Mouse (Mus musculus) Patski (cell line): ENCODE results near the gene Gm20388. TPM values are rescaled to one million over a fixed set of nuclear protein-coding genes. Genes with fewer than 3 reads are reported as not detected.

Experiments
- ATAC-seq: fragments of 100-300 bp; one replicate; pipeline ENCODE4 v1.8.0; 2021
- CTCF ChIA-PET: fragments of 350-600 bp; sonication (Branson Sonifier 250); formaldehyde crosslinking; loops from one replicate; lab custom pipeline; 2022; ENCODE audit warnings: inconsistent platforms; lab: Charles Lee
- POLR2A ChIA-PET: fragments of 350-600 bp; sonication (Branson Sonifier 250); formaldehyde crosslinking; loops from one replicate; lab custom pipeline; 2022; ENCODE audit warnings: antibody characterized with exemption, inconsistent platforms; lab: Charles Lee
- DNase-seq: peaks from one replicate; pipeline ENCODE4 v3.0.0-alpha.2; 2011; ENCODE audit warnings: low read depth, low spot score
- H3K27me3 ChIP-seq: fragments of 371-371 bp; one replicate; pipeline ENCODE4 v1.5.1; 2021
- CTCF ChIP-seq: fragments of 100-300 bp; IDR thresholded peaks from one replicate; pipeline ENCODE4 v1.5.1; 2021
- in situ Hi-C: fragments of 300-500 bp; cut with MboI; formaldehyde crosslinking; loops from 3 replicates; pipeline ENCODE4 v1.11.1; 2018; ENCODE audit warnings: low pct_unique_long_range_greater_than_20kb, mixed read lengths
- polyA plus RNA-seq: library from polyadenylated mRNA; unstranded; gene quantifications from one replicate; pipeline ENCODE4 v1.2.3, GENCODE M21; 2021

Gene Gm20388
- polyA plus RNA-seq, 1 experiment from 2014 or later, result 86.7 TPM

DNA sequence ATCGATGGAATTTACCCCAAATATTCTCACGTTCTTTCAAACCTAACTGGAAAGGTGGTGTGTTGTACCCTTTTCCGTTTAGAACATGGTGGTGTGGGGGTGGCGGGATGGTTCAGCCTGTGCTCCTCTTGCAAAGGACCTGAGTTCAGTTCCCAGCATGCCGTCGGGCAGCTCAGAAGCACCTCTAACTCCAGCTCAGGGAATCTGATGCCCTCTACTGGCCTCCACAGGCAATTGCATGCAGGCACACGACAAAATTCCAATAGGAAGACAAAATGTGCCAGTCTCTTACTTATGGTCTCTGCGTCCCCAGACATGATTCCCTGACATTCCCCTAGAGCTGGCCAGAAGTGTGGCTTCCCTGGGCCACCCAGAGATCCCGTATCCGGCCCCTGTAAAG is 1304.3 kb downstream of the Gm20388 start:
- TF ChIP-seq CTCF, result peak; percentile 52
- ATAC-seq (no peak), DNase-seq (no peak)
- POLR2A ChIA-PET, result no interaction called here
- in situ Hi-C loops, result loop anchor here (5.0 to 10.0 kb wide), 2 partner anchors 98 to 290 kb away; partner anchors contain the start of gene Foxc2
- CTCF ChIA-PET, result interaction anchor here (1.4 kb wide), 1 partner anchor 102 kb away, joined by 4 read pairs; no protein-coding TSS in a partner anchor
- peaks cover 4% of the 10 kb centered on the region for H3K27me3 ChIP-seq

DNA sequence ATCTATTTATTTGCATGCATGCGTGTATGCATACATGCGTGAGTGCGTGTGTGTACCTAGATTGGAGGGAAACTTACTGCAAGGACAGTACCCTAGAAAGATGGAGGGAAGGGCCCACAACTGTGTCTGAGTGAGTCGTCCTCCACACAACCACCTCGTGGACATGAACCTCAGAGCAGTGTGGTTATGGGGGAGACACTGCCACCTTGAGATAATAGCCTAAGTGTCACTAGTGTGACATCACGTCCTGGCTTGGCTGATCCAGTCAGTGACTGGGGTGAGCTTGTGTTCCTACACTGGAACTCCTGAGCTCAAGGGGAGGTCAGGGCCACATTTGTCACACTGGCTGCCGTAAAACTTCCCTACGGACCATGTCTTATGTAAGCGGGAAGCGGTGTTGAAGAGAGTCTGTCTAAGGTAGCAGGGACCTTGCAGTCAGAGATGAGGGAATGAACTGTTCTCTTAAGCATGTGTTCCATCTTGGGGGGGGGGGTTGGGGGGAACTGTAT is 1305.9 kb downstream of the Gm20388 start:
- TF ChIP-seq CTCF, result no peak
- CTCF ChIA-PET, result no interaction called here
- DNase-seq (no peak), ATAC-seq (no peak)
- POLR2A ChIA-PET, result no interaction called here
- H3K27me3 ChIP-seq, result peaks cover 4% of the 10 kb centered on the region
- in situ Hi-C loops, result loop anchor here (10.0 kb wide), 1 partner anchor 288 kb away; no protein-coding TSS in a partner anchor

GRCm38 (mm10) chr8:121218486-121218885 is 1307.8 kb downstream of the Gm20388 start:
- in situ Hi-C loops, result loop anchor here (10.0 kb wide), 1 partner anchor 286 kb away; no protein-coding TSS in a partner anchor
- ATAC-seq (no peak), DNase-seq (no peak)
- CTCF ChIA-PET, result interaction anchor here (0.9 to 1.1 kb wide), 4 partner anchors 10 to 174 kb away, joined by 3 to 5 read pairs (median 3); no protein-coding TSS in a partner anchor
- POLR2A ChIA-PET, result no interaction called here
- no peaks in the 10 kb centered on the region for H3K27me3 ChIP-seq
- no peak for TF ChIP-seq CTCF

DNA sequence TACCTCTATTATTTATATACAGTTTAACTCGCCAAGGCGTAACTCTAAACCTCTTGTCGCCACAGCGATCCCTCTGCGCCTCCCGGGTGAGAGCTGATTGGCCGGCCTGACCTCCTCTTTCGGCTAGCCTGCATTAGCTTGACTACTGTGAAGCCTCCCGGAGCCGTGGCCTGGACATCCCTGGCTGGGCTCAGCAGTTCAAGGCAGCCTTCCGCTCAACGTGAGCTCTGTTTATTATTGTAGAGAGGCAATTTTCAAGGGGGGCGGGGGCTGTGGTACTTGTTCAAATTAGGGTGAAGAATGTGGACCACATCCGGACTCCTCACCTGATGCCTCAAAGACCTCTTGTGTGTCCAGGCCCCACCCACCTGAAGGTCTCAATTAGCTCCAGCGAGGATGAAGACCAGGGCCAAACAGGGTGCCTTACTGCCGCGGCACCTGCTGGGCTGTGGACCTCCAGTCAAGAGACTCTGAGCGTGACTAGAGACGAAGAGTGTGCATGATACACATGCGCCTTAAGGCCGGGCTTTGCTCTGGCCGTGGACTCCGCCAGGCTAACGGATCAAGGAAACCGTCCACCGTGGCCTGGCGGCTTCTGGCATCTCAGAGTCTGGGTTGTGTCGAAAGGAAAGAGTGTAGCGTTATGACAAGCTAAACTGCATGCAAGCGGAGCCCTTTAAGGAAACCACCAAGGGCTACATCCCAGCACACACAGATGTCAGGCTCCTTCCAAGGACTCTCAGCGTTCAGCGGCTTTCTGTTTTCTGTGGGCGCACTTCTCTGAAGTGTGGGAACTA is 1309.7 kb downstream of the Gm20388 start:
- ChIA-PET CTCF (no interaction called here), POLR2A (no interaction called here)
- in situ Hi-C loops, result no loop called here
- no peak for DNase-seq
- no peak for ATAC-seq
- H3K27me3 ChIP-seq, result no peaks in the 10 kb centered on the region
- no peak for TF ChIP-seq CTCF

GRCm38 (mm10) chr8:121224709-121225108 is 1314.1 kb downstream of the Gm20388 start:
- ChIA-PET CTCF (no interaction called here), POLR2A (no interaction called here)
- in situ Hi-C loops, result no loop called here
- ATAC-seq (no peak), DNase-seq (no peak)
- TF ChIP-seq CTCF, result no peak
- no peaks in the 10 kb centered on the region for H3K27me3 ChIP-seq

DNA sequence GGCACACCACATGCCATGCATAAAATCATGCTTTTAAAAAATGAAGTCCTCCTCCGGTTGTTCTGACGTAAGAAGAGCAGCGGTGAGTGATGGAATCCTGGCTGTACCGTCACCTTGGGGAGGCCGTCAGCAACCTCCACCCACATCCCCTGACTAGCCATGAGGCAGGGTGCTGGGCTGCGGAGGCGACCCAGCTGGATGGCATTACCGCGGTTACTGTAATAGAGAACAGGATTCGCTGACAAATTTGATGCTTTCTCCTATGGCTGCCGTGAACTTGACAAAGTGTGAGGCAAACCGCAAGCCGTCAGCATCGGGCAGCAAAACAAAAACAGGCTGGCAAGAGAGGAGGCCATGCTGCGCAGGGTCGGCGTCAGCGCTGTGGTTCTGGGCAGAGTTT is 1317.1 kb downstream of the Gm20388 start:
- DNase-seq, result no peak
- ChIA-PET POLR2A (no interaction called here), CTCF (interaction anchor here (1.5 kb wide), 2 partner anchors 10 to 199 kb away, joined by 3 read pairs; no protein-coding TSS in a partner anchor)
- no peaks in the 10 kb centered on the region for H3K27me3 ChIP-seq
- TF ChIP-seq CTCF, result no peak
- ATAC-seq, result no peak
- in situ Hi-C loops, result no loop called here

- POLR2A ChIA-PET, result no interaction called here
- in situ Hi-C loops, result no loop called here
- DNase-seq (no peak), ATAC-seq (no peak)
- no peaks in the 10 kb centered on the region for H3K27me3 ChIP-seq
- CTCF ChIA-PET, result interaction anchor here (1.1 to 1.5 kb wide), 2 partner anchors 11 to 103 kb away, joined by 3 read pairs; no protein-coding TSS in a partner anchor
- TF ChIP-seq CTCF, result no peak
These were observed 1318.3 kb downstream of the Gm20388 start for GRCm38 (mm10) chr8:121228892-121229291.

DNA sequence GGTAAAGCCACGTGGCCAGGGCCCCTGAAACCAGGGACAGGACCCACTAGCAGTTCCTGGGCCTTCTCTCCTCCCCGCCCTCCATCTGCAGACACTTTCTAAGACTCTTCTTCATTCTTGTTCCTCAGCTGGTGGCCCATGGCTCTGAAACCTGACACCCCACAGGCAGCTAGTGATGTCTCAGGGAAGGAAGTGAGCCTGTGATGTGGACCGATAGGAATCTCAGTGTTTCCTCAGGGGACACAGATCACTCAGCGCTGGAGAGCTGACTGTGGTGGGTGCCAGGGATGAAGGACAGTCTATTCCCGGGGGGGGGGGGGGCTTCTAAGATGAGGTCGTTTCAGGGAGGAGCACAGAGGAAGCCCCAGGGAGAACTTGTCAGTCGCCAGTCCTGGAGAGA is 1318.9 kb downstream of the Gm20388 start:
- POLR2A ChIA-PET, result no interaction called here
- TF ChIP-seq CTCF, result no peak
- CTCF ChIA-PET, result interaction anchor here (0.6 to 1.1 kb wide), 2 partner anchors 103 to 104 kb away, joined by 3 read pairs; no protein-coding TSS in a partner anchor
- peak; percentile 47 for ATAC-seq
- H3K27me3 ChIP-seq, result no peaks in the 10 kb centered on the region
- in situ Hi-C loops, result no loop called here
- DNase-seq, result no peak

GRCm38 (mm10) chr8:121233196-121233595 is 1322.6 kb downstream of the Gm20388 start:
- ChIA-PET POLR2A (no interaction called here), CTCF (no interaction called here)
- in situ Hi-C loops, result loop anchor here (10.0 kb wide), 1 partner anchor 162 kb away; no protein-coding TSS in a partner anchor
- no peak for TF ChIP-seq CTCF
- ATAC-seq (no peak), DNase-seq (no peak)
- H3K27me3 ChIP-seq, result no peaks in the 10 kb centered on the region

GRCm38 (mm10) chr8:121234915-121235314 is 1324.3 kb downstream of the Gm20388 start:
- ATAC-seq (no peak), DNase-seq (no peak)
- TF ChIP-seq CTCF, result no peak
- no peaks in the 10 kb centered on the region for H3K27me3 ChIP-seq
- ChIA-PET POLR2A (no interaction called here), CTCF (no interaction called here)
- in situ Hi-C loops, result loop anchor here (10.0 kb wide), 1 partner anchor 160 kb away; no protein-coding TSS in a partner anchor
